Mouse (Mus musculus) ES-E14 (cell line): ENCODE data around the gene Pnkd. TPM values are rescaled to one million over a fixed set of nuclear protein-coding genes. Genes with fewer than 3 reads are reported as not detected.
A peak's percentile ranks its signal among the peaks of the same experiment; 100 is the strongest.

Source experiments
- DNase-seq: peaks from one replicate; pipeline ENCODE4 v3.0.0-alpha.2; 2013; ENCODE audit warnings: low read depth, low spot score
- H3K27ac ChIP-seq: 2 replicates; pipeline ENCODE4 v1.5.1; 2012; ENCODE audit warnings: low read depth, mild to moderate bottlenecking, low read length, moderate library complexity, mixed read lengths; ENCODE audit not compliant: poor library complexity, insufficient read depth, severe bottlenecking
- H3K36me3 ChIP-seq: 2 replicates; pipeline ENCODE4 v1.6.1; 2012; ENCODE audit warnings: mild to moderate bottlenecking, low read length, moderate library complexity, mixed read lengths; ENCODE audit not compliant: control insufficient read depth, poor library complexity, insufficient read depth, severe bottlenecking
- H3K4me1 ChIP-seq, 2 experiments: fragments of 150-350 bp in 1 of 2; sonication (generic) in 1 of 2; 2 replicates each; pipeline ENCODE4 v1.6.1; 2012; ENCODE audit warnings: low read length in 2 of 2, mild to moderate bottlenecking in 1 of 2, mixed read lengths in 1 of 2; ENCODE audit not compliant: control insufficient read depth in 2 of 2, insufficient read depth in 2 of 2, poor library complexity in 1 of 2
- H3K4me3 ChIP-seq, 2 experiments: fragments of 150-350 bp in 1 of 2; sonication (generic) in 1 of 2; 2 replicates each; pipeline ENCODE4 v1.5.1; 2012; ENCODE audit warnings: low read length in 2 of 2, low read depth in 1 of 2, mild to moderate bottlenecking in 1 of 2, mixed read lengths in 1 of 2; ENCODE audit not compliant: insufficient read depth in 1 of 2, poor library complexity in 1 of 2, severe bottlenecking in 1 of 2
- H3K9ac ChIP-seq: 2 replicates; pipeline ENCODE4 v1.6.1; 2012; ENCODE audit warnings: low read depth, mild to moderate bottlenecking, low read length, mixed read lengths; ENCODE audit not compliant: poor library complexity, insufficient read depth, severe bottlenecking
- H3K9me3 ChIP-seq: fragments of 150-350 bp; sonication (generic); 2 replicates; pipeline ENCODE4 v1.6.1; 2012; ENCODE audit warnings: low read depth, mild to moderate bottlenecking, low read length; ENCODE audit not compliant: control insufficient read depth, insufficient read depth
- CHD2 ChIP-seq: IDR thresholded peaks from 2 replicates; pipeline ENCODE4 v1.6.1; 2014; ENCODE audit warnings: mild to moderate bottlenecking, low read depth, low read length, inconsistent platforms
- HCFC1 ChIP-seq: IDR thresholded peaks from 2 replicates; pipeline ENCODE4 v1.6.1; 2012; ENCODE audit warnings: low read length, inconsistent platforms, borderline replicate concordance; ENCODE audit not compliant: insufficient read depth
- MAFK ChIP-seq: IDR thresholded peaks from 2 replicates; pipeline ENCODE4 v1.6.1; 2014; ENCODE audit warnings: mild to moderate bottlenecking, low read depth, low read length, inconsistent platforms; ENCODE audit not compliant: insufficient read depth
- ZC3H11A ChIP-seq: IDR thresholded peaks from 2 replicates; pipeline ENCODE4 v1.6.1; 2012; ENCODE audit warnings: low read depth, mild to moderate bottlenecking, inconsistent platforms, low read length, borderline replicate concordance
- ZNF384 ChIP-seq: IDR thresholded peaks from 2 replicates; pipeline ENCODE4 v1.6.1; 2012; ENCODE audit warnings: low read depth, low read length, inconsistent platforms
- in situ Hi-C, 2 experiments: fragments of 600-800 bp; cut with MboI; formaldehyde crosslinking; loops; one replicate each; pipeline ENCODE4 v1.15.1; 2025; ENCODE audit warnings: low sequenced_read_pairs in 2 of 2, inconsistent platforms in 1 of 2; ENCODE audit not compliant: unreplicated experiment in 2 of 2
- total RNA-seq: library from RNA; depleted of rRNA; stranded (reverse); fragments of 300-350 nt; gene quantifications from 2 replicates; pipeline ENCODE4 v1.2.3, GENCODE M21; 2012

Pnkd gene
- total RNA-seq, 1 experiment = 63.9 TPM

- Histone ChIP-seq H3K9me3 (no peaks in the 10 kb centered on the region), H3K4me1 (peaks cover 2 to 19% of the 10 kb centered on the region in 2 experiments; a peak in 3 of 4 replicates), H3K27ac (peak overlapping the region; percentile 84), H3K4me3 (no peak overlapping the region), H3K36me3 (no peaks in the 10 kb centered on the region), H3K9ac (no peak overlapping the region)
- TF ChIP-seq CHD2 (no peak), ZC3H11A (no peak), ZNF384 (no peak), MAFK (no peak), HCFC1 (no peak)
- DNase-seq = peak; percentile 62
- in situ Hi-C loops = no loop called here
Observed at GRCm38 (mm10) chr1:74308001-74308964, 23.6 kb downstream of the Pnkd start.

GRCm38 (mm10) chr1:74309767-74310166, 25.0 kb downstream of the Pnkd start:
- no peak for DNase-seq
- in situ Hi-C loops = no loop called here
- H3K27ac ChIP-seq = peak overlapping the region; percentile 80
- TF ChIP-seq ZNF384 (no peak), HCFC1 (no peak), CHD2 (no peak), MAFK (no peak), ZC3H11A (no peak)
- H3K9ac ChIP-seq = peak overlapping the region; percentile 38; the same call in 1 of the 2 replicates
- no peak overlapping the region for H3K4me3 ChIP-seq
- H3K36me3 ChIP-seq = no peaks in the 10 kb centered on the region
- H3K9me3 ChIP-seq = no peaks in the 10 kb centered on the region
- H3K4me1 ChIP-seq = peaks cover 2 to 19% of the 10 kb centered on the region in 2 experiments; a peak in 3 of 4 replicates

- no peaks in the 10 kb centered on the region for H3K36me3 ChIP-seq
- H3K27ac ChIP-seq = no peak overlapping the region
- H3K9ac ChIP-seq = no peak overlapping the region
- no peak for DNase-seq
- no peaks in the 10 kb centered on the region for H3K9me3 ChIP-seq
- no peak overlapping the region for H3K4me3 ChIP-seq
- peaks cover under 1 to 2% of the 10 kb centered on the region in 2 experiments; a peak in 3 of 4 replicates for H3K4me1 ChIP-seq
- in situ Hi-C loops = no loop called here
- TF ChIP-seq HCFC1 (no peak), CHD2 (no peak)
Observed at GRCm38 (mm10) chr1:74313049-74313692, 28.4 kb downstream of the Pnkd start.

- no peak for TF ChIP-seq ZNF384
- TF ChIP-seq CHD2 = no peak
- TF ChIP-seq HCFC1 = no peak
- TF ChIP-seq MAFK = no peak
- no peak for TF ChIP-seq ZC3H11A
- Histone ChIP-seq H3K9me3 (no peaks in the 10 kb centered on the region), H3K4me1 (no peaks in the 10 kb centered on the region), H3K27ac (no peak overlapping the region), H3K36me3 (no peaks in the 10 kb centered on the region), H3K9ac (no peak overlapping the region), H3K4me3 (no peak overlapping the region)
- DNase-seq = no peak
- in situ Hi-C loops = no loop called here
Observed at GRCm38 (mm10) chr1:74314796-74315195, 30.1 kb downstream of the Pnkd start.
